Mouse (Mus musculus): ENCODE measurements around the gene Opn5. TPM values are rescaled to one million over a fixed set of nuclear protein-coding genes. Genes with fewer than 3 reads are reported as not detected.

Opn5 gene
- not detected in 2 replicates for polyA plus RNA-seq (2015; fragmentation: Nextera tagmentation; extraction: Ambion mirVana)

- WGBS, result 77% methylated on average over 8 of the region's 8 CpGs
These were observed at the start of gene Opn5 for GRCm38 (mm10) chr17:42611295-42611694. Opn5 (minus strand) TSS chr17:42611395.

GRCm38 (mm10) chr17:42658634-42659422 is 47.6 kb upstream of the Opn5 start:
- no peak overlapping the region for H3K9ac ChIP-seq
- no peaks in the 10 kb centered on the region for H3K36me3 ChIP-seq
- H3K4me2 ChIP-seq (replicated peaks), result 0 out of 2 replicates have a peak overlapping the region, but pooled peaks have one; percentile 33
- no peaks in the 10 kb centered on the region for H3K4me1 ChIP-seq (replicated peaks)
- peak; percentile 70; the same call in 1 of the 2 replicates for ATAC-seq
- H3K27ac ChIP-seq, result no peak overlapping the region
- no peaks in the 10 kb centered on the region for H3K9me3 ChIP-seq
- 21% methylated on average over 14 of the region's 14 CpGs for WGBS
- no peak overlapping the region for H3K4me3 ChIP-seq (replicated peaks)
- H3K27me3 ChIP-seq (replicated peaks), result no peaks in the 10 kb centered on the region

More at GRCm38 (mm10) chr17:42611295-42611694, at the start of gene Opn5:
- Histone ChIP-seq H3K27ac (no peak within 1 kb of the TSS), H3K4me3 (replicated peaks) (no peak within 1 kb of the TSS), H3K9ac (no peak within 1 kb of the TSS), H3K27me3 (replicated peaks) (no peaks in the 10 kb centered on the region), H3K9me3 (no peaks in the 10 kb centered on the region), H3K4me1 (replicated peaks) (no peaks in the 10 kb centered on the region), H3K36me3 (no peaks in the 10 kb centered on the region), H3K4me2 (replicated peaks) (no peak within 1 kb of the TSS)
- ATAC-seq, result no peak

GRCm38 (mm10) chr17:42643416-42643815 is 32.2 kb upstream of the Opn5 start:
- Histone ChIP-seq H3K36me3 (no peaks in the 10 kb centered on the region), H3K27me3 (replicated peaks) (no peaks in the 10 kb centered on the region), H3K9ac (no peak overlapping the region), H3K27ac (no peak overlapping the region), H3K9me3 (no peaks in the 10 kb centered on the region), H3K4me1 (replicated peaks) (no peaks in the 10 kb centered on the region), H3K4me2 (replicated peaks) (no peak overlapping the region), H3K4me3 (replicated peaks) (no peak overlapping the region)
- WGBS, result 77% methylated on average over 3 of the region's 3 CpGs
- ATAC-seq, result no peak

GRCm38 (mm10) chr17:42630206-42630605 is 19.0 kb upstream of the Opn5 start:
- Histone ChIP-seq H3K9me3 (no peaks in the 10 kb centered on the region), H3K27ac (no peak overlapping the region), H3K36me3 (no peaks in the 10 kb centered on the region), H3K9ac (no peak overlapping the region), H3K4me3 (replicated peaks) (no peak overlapping the region), H3K27me3 (replicated peaks) (no peaks in the 10 kb centered on the region), H3K4me1 (replicated peaks) (no peaks in the 10 kb centered on the region), H3K4me2 (replicated peaks) (no peak overlapping the region)
- ATAC-seq, result no peak
- 79% methylated on average over 2 of the region's 2 CpGs for WGBS

GRCm38 (mm10) chr17:42613043-42613737 is 2.0 kb upstream of the Opn5 start:
- Histone ChIP-seq H3K27ac (no peak overlapping the region), H3K4me3 (replicated peaks) (no peak overlapping the region), H3K9ac (no peak overlapping the region), H3K4me1 (replicated peaks) (no peaks in the 10 kb centered on the region), H3K36me3 (no peaks in the 10 kb centered on the region), H3K27me3 (replicated peaks) (no peaks in the 10 kb centered on the region), H3K4me2 (replicated peaks) (no peak overlapping the region), H3K9me3 (no peaks in the 10 kb centered on the region)
- 36% methylated on average over 6 of the region's 6 CpGs for WGBS
- ATAC-seq, result no peak

GRCm38 (mm10) chr17:42608270-42608669 is 2.9 kb downstream of the Opn5 start:
- Histone ChIP-seq H3K4me2 (replicated peaks) (no peak overlapping the region), H3K4me1 (replicated peaks) (no peaks in the 10 kb centered on the region), H3K27me3 (replicated peaks) (no peaks in the 10 kb centered on the region), H3K4me3 (replicated peaks) (no peak overlapping the region), H3K27ac (no peak overlapping the region), H3K9me3 (no peaks in the 10 kb centered on the region), H3K36me3 (no peaks in the 10 kb centered on the region), H3K9ac (no peak overlapping the region)
- WGBS, result 53% methylated on average over 3 of the region's 3 CpGs
- no peak for ATAC-seq

- Histone ChIP-seq H3K27ac (no peak overlapping the region), H3K9ac (no peak overlapping the region), H3K4me2 (replicated peaks) (no peak overlapping the region), H3K27me3 (replicated peaks) (no peaks in the 10 kb centered on the region), H3K4me1 (replicated peaks) (no peaks in the 10 kb centered on the region), H3K9me3 (no peaks in the 10 kb centered on the region), H3K36me3 (no peaks in the 10 kb centered on the region), H3K4me3 (replicated peaks) (no peak overlapping the region)
- peak; percentile 90 for ATAC-seq
- WGBS, result 26% methylated on average over 15 of the region's 15 CpGs
These were observed 8.1 kb downstream of the Opn5 start for GRCm38 (mm10) chr17:42602829-42603784.

- H3K9ac ChIP-seq, result no peak overlapping the region
- 78% methylated on average over 1 of the region's 1 CpGs for WGBS
- ATAC-seq, result no peak
These were observed 24.7 kb downstream of the Opn5 start for GRCm38 (mm10) chr17:42586486-42586885.

GRCm38 (mm10) chr17:42583029-42583331 is 28.2 kb downstream of the Opn5 start:
- Histone ChIP-seq H3K9ac (no peak overlapping the region), H3K36me3 (no peaks in the 10 kb centered on the region), H3K9me3 (no peaks in the 10 kb centered on the region), H3K4me3 (replicated peaks) (no peak overlapping the region), H3K4me1 (replicated peaks) (no peaks in the 10 kb centered on the region), H3K27me3 (replicated peaks) (no peaks in the 10 kb centered on the region), H3K27ac (no peak overlapping the region), H3K4me2 (replicated peaks) (no peak overlapping the region)
- WGBS, result 58% methylated on average over 2 of the region's 2 CpGs
- ATAC-seq, result no peak

More at GRCm38 (mm10) chr17:42586486-42586885, 24.7 kb downstream of the Opn5 start:
- no peak overlapping the region for H3K27ac ChIP-seq
- no peaks in the 10 kb centered on the region for H3K4me1 ChIP-seq (replicated peaks)
- no peaks in the 10 kb centered on the region for H3K36me3 ChIP-seq
- no peaks in the 10 kb centered on the region for H3K27me3 ChIP-seq (replicated peaks)
- no peak overlapping the region for H3K4me3 ChIP-seq (replicated peaks)
- no peak overlapping the region for H3K4me2 ChIP-seq (replicated peaks)
- no peaks in the 10 kb centered on the region for H3K9me3 ChIP-seq

GRCm38 (mm10) chr17:42582281-42583028 is 28.7 kb downstream of the Opn5 start:
- no peak overlapping the region for H3K4me2 ChIP-seq (replicated peaks)
- no peaks in the 10 kb centered on the region for H3K9me3 ChIP-seq
- H3K4me1 ChIP-seq (replicated peaks), result no peaks in the 10 kb centered on the region
- no peak overlapping the region for H3K27ac ChIP-seq
- H3K27me3 ChIP-seq (replicated peaks), result no peaks in the 10 kb centered on the region
- H3K4me3 ChIP-seq (replicated peaks), result no peak overlapping the region
- no peaks in the 10 kb centered on the region for H3K36me3 ChIP-seq
- no peak overlapping the region for H3K9ac ChIP-seq
- ATAC-seq, result no peak
- 33% methylated on average over 1 of the region's 1 CpGs for WGBS

GRCm38 (mm10) chr17:42580623-42581022 is 30.6 kb downstream of the Opn5 start:
- H3K36me3 ChIP-seq, result no peaks in the 10 kb centered on the region
- no peaks in the 10 kb centered on the region for H3K9me3 ChIP-seq
- no peak overlapping the region for H3K9ac ChIP-seq
- no peaks in the 10 kb centered on the region; the same call in 1 of the 2 replicates for H3K4me1 ChIP-seq (replicated peaks)
- no peak overlapping the region for H3K27ac ChIP-seq
- WGBS, result 82% methylated on average over 4 of the region's 4 CpGs
- H3K4me2 ChIP-seq (replicated peaks), result no peak overlapping the region
- no peak for ATAC-seq
- no peaks in the 10 kb centered on the region for H3K27me3 ChIP-seq (replicated peaks)
- H3K4me3 ChIP-seq (replicated peaks), result no peak overlapping the region

All from intestine, embryonic 15.5 days (tissue).